Mouse (Mus musculus) ES-Bruce4 (cell line): Measurements from ENCODE around the gene Tmem100.

Source experiments
- CTCF ChIP-seq: IDR thresholded peaks from one replicate; pipeline ENCODE4 v1.8.1; 2011; ENCODE audit warnings: low read depth, low read length
- EP300 ChIP-seq: IDR thresholded peaks from 2 replicates; pipeline ENCODE4 v1.6.1; 2011; ENCODE audit warnings: low read depth, low read length; ENCODE audit not compliant: insufficient read depth
- POLR2A ChIP-seq: IDR thresholded peaks from one replicate; pipeline ENCODE4 v1.8.1; 2011; ENCODE audit warnings: low read length; ENCODE audit not compliant: insufficient read depth

- TF ChIP-seq EP300 (no peak), CTCF (no peak), POLR2A (no peak)
Measured at GRCm38 (mm10) chr11:90006111-90006510, 24.0 kb upstream of the Tmem100 start.
